Mouse (Mus musculus): ENCODE results near the gene Cfap45.

GRCm38 (mm10) chr1:172507701-172508100 is 12.9 kb upstream of the Cfap45 start:
- TF ChIP-seq USF1 (IDR thresholded peaks at IDR 0.05; ENCODE audit: low read depth) (no peak), MAX (IDR thresholded peaks at IDR 0.05) (no peak), CTCF (IDR thresholded peaks at IDR 0.05; ENCODE audit: control insufficient read depth, insufficient read depth, insufficient read length) (no peak), MYOG (IDR thresholded peaks at IDR 0.05; ENCODE audit: control insufficient read depth, extremely low read depth, insufficient read length) (no peak)

Measured in C2C12 (cell line).